Mouse (Mus musculus): ENCODE measurements around the gene Insm1.

DNA sequence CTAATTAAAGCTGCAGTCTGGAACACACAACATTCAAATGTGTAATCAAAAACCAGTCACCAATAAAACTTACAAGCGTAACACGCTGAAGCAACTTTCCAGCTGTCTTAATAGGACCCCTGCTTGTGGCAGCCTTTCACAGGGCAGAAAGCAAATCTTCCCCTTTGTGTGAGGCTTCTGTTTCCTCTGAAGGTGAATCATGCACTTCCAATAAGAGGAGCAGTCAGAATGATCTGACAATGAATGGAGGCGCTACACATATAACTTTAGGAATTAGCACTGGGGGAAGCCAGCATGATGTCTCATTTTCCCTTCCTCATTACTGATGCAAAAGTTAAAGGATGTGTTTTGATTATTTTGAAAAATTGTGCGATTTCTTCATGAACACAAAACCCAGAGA, 39.4 kb downstream of the Insm1 start:
- TF ChIP-seq POLR2A (IDR thresholded peaks at IDR 0.05; ENCODE audit: borderline replicate concordance, extremely low read depth, insufficient read depth, insufficient read length, poor library complexity, severe bottlenecking) (no peak), CTCF (IDR thresholded peaks at IDR 0.05; ENCODE audit: borderline replicate concordance, extremely low read depth, insufficient read depth, insufficient read length) (no peak)

All from brain, embryonic 14.5 days (tissue).